Mouse (Mus musculus): ENCODE results near the gene Efnb3. TPM values are rescaled to one million over a fixed set of nuclear protein-coding genes. Genes with fewer than 3 reads are reported as not detected.
A peak's percentile ranks its signal among the peaks of the same experiment; 100 is the strongest.

The Efnb3 gene
- polyA plus RNA-seq, 1 experiment from 2014 or later: 38.6 TPM

DNA sequence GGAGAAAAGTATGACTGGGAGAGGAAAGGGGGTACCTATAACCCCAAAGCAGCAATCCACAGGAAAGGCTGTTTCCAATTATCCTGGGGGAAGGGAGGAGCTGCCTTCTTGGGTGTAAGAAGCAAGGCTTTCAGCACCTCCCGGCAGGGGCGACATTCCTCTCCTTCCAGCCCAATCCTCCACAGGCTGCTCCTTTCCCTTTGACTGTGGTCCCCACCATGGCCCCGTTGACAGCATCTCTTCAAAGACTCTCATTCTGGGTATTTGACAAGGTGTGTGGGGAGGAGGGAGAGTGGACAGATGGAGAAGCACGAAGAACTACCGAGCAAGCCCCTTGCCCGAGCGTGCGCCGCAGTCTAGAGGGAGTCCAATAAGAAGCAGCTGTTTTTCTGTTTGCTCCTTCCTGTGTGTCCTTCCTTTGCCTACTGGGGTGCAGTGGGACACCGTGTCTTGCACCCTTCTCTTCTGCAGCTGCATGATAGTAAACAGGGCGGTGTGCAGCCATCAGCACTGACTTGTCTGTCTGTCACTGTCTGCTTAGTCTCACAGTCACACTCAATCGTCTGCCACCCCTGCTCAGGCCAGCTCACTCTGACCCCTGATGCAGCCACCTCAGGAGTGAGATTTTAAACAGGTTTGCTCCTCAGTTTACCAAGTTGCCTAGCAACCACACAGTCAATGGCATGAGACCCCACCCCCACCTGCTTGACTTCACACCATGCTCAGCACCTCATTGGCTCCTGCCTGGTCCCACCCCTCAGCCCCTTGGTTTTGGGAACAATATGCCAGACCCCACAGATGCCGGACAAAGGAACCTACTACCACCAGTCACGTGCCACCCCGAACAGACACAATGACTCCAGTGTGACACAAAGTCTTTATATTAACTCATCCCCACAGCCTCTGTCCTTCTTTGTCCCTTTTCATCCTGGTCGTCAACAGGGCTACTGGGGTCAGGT is 1.2 kb upstream of the Efnb3 start:
- H3K4me3 ChIP-seq (ENCODE audit: low read depth, low read length): peak overlapping the region; percentile 6; the same call in 1 of the 2 replicates
- peak overlapping the region; percentile 79 for H3K4me2 ChIP-seq (ENCODE audit: low read length)
- H3K9me3 ChIP-seq (replicated peaks; ENCODE audit: control insufficient read depth, low read length): no peaks in the 10 kb centered on the region
- peak overlapping the region; percentile 2; the same call in 1 of the 2 replicates for H3K9ac ChIP-seq (ENCODE audit: low read length)
- peaks cover 35% of the 10 kb centered on the region for H3K4me1 ChIP-seq (ENCODE audit: control insufficient read depth, insufficient read depth, low read length)
- peaks cover 27% of the 10 kb centered on the region for H3K36me3 ChIP-seq (ENCODE audit: control insufficient read depth, insufficient read depth, low read length)
- peak; percentile 53 for ATAC-seq
- no peaks in the 10 kb centered on the region for H3K27me3 ChIP-seq (replicated peaks; ENCODE audit: control insufficient read depth, insufficient read depth, low read length)
- peak overlapping the region; percentile 75 for H3K27ac ChIP-seq (ENCODE audit: low read depth, low read length)
- WGBS: 22% methylated on average over 16 of the region's 16 CpGs
- DNase-seq (ENCODE audit: low spot score): peak; percentile 75

DNA sequence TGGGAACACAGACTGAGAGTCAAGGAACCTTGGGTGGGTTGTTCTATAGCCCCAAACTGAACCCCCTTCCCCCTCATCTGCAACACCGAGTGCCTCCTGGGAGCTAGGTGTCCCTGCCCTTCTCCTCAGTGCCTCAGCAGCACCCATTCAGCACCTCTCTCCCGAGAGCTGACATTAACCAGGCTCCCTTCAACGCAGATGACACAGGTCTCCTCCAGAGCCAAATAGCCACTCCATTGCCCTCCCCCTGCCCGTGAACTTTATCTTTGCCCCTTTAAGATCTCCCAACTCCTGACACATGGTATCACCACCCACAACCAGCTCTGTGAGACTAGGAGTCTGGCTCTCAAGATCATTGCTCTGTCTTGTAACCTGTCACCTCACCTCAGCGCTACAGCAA is 822 bp downstream of the Efnb3 start:
- peaks cover 46% of the 10 kb centered on the region for H3K4me1 ChIP-seq (ENCODE audit: control insufficient read depth, insufficient read depth, low read length)
- 0 out of 2 replicates have a peak overlapping the region, but pooled peaks have one; percentile 83 for H3K27ac ChIP-seq (ENCODE audit: low read depth, low read length)
- ATAC-seq: no peak
- WGBS: 22% methylated on average over 5 of the region's 5 CpGs
- H3K4me2 ChIP-seq (ENCODE audit: low read length): peak overlapping the region; percentile 79
- no peaks in the 10 kb centered on the region for H3K9me3 ChIP-seq (replicated peaks; ENCODE audit: control insufficient read depth, low read length)
- peaks cover 24% of the 10 kb centered on the region for H3K36me3 ChIP-seq (ENCODE audit: control insufficient read depth, insufficient read depth, low read length)
- no peaks in the 10 kb centered on the region for H3K27me3 ChIP-seq (replicated peaks; ENCODE audit: control insufficient read depth, insufficient read depth, low read length)
- no peak for DNase-seq (ENCODE audit: low spot score)
- peak overlapping the region; percentile 93 for H3K9ac ChIP-seq (ENCODE audit: low read length)
- peak overlapping the region; percentile 65 for H3K4me3 ChIP-seq (ENCODE audit: low read depth, low read length)

DNA sequence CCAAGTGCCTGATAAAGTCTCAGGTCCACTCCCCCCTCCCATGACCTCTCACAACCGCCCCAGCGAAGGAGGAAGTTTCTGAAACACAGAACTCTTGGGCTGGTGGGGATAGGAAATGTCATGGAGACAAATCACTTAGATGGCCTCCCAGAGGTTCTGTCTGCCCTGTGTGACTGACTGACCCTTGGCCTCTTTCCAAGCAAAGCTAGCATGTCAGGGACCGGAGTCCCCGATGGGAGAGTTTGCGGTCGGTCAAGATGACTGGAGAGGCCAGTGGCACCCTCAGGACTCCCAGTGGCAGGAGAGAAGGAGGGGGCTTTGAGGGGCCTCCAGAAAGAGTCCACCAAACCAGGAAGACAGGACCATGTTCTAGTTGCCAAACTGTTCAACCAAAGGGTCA is 1.2 kb downstream of the Efnb3 start:
- 71% methylated on average over 6 of the region's 6 CpGs for WGBS
- peaks cover 25% of the 10 kb centered on the region for H3K36me3 ChIP-seq (ENCODE audit: control insufficient read depth, insufficient read depth, low read length)
- 0 out of 2 replicates have a peak overlapping the region, but pooled peaks have one; percentile 83 for H3K27ac ChIP-seq (ENCODE audit: low read depth, low read length)
- H3K4me1 ChIP-seq (ENCODE audit: control insufficient read depth, insufficient read depth, low read length): peaks cover 48% of the 10 kb centered on the region
- H3K9ac ChIP-seq (ENCODE audit: low read length): peak overlapping the region; percentile 93
- no peak for DNase-seq (ENCODE audit: low spot score)
- peak overlapping the region; percentile 79 for H3K4me2 ChIP-seq (ENCODE audit: low read length)
- no peaks in the 10 kb centered on the region for H3K9me3 ChIP-seq (replicated peaks; ENCODE audit: control insufficient read depth, low read length)
- H3K4me3 ChIP-seq (ENCODE audit: low read depth, low read length): peak overlapping the region; percentile 65
- no peaks in the 10 kb centered on the region for H3K27me3 ChIP-seq (replicated peaks; ENCODE audit: control insufficient read depth, insufficient read depth, low read length)
- no peak for ATAC-seq

DNA sequence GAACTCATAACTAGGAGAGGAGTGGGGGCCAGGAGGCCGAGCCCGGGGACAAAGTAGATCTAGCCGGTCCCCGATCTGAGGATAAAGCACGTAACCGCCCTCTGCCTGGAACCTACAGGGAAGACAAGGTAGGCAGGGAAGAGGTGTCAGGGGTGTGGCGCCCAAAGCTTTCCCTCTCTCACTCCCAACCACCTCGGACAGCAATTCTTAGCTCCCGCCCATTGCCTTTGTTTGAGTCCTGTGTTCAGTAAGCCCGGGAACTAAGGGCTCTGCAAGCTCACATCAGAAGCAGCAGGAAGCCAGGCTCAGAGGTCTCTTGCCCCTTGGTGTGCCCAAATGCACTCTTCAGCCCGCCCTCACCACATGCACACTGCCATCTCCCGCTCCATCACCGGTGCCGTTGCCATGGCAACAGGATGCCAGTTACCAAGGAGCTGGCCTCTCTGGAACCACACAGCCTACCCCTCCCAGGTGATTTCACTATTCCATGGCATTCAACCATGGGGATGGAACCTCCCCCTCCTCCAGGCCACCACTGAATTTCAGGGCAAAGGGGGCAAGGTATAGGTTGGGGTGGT is 2.5 kb downstream of the Efnb3 start:
- peaks cover 60% of the 10 kb centered on the region for H3K4me1 ChIP-seq (ENCODE audit: control insufficient read depth, insufficient read depth, low read length)
- no peaks in the 10 kb centered on the region for H3K27me3 ChIP-seq (replicated peaks; ENCODE audit: control insufficient read depth, insufficient read depth, low read length)
- WGBS: 9% methylated on average over 14 of the region's 14 CpGs
- H3K4me2 ChIP-seq (ENCODE audit: low read length): peak overlapping the region; percentile 79
- H3K4me3 ChIP-seq (ENCODE audit: low read depth, low read length): peak overlapping the region; percentile 65
- DNase-seq (ENCODE audit: low spot score): peak; percentile 87
- H3K36me3 ChIP-seq (ENCODE audit: control insufficient read depth, insufficient read depth, low read length): peaks cover 13% of the 10 kb centered on the region
- H3K27ac ChIP-seq (ENCODE audit: low read depth, low read length): peak overlapping the region; percentile 76
- ATAC-seq: no peak
- no peaks in the 10 kb centered on the region for H3K9me3 ChIP-seq (replicated peaks; ENCODE audit: control insufficient read depth, low read length)
- peak overlapping the region; percentile 51 for H3K9ac ChIP-seq (ENCODE audit: low read length)

DNA sequence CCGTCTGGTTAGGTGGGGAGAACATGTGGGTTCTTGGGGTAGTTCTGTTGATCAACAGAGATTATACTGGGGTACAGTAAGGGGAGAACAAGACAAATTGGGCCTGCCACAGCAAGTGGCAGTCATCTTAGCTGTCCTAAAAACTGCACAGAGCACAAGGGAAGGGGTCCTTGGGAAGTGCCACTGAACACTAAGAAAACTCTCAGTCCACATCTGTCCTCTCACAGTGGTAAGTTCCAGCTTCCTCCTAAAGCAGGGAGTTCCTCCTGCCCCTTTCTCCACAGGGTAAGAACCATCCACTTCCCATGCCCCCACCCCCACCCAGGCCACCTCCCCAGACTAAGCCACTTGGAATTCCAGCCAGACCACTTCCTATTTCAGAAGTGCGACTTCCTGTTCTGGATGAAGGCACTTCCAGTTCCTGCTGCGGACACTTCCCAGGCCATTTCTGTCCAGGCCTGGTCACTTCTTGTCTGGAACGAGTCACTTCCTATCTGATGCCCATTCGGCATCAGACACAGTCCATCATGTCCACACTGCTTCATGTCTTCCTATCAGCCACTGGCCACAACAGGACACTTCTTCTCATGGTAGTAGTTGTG is 5.4 kb downstream of the Efnb3 start:
- no peaks in the 10 kb centered on the region for H3K9me3 ChIP-seq (replicated peaks; ENCODE audit: control insufficient read depth, low read length)
- H3K27me3 ChIP-seq (replicated peaks; ENCODE audit: control insufficient read depth, insufficient read depth, low read length): no peaks in the 10 kb centered on the region
- no peak for ATAC-seq
- 90% methylated on average over 5 of the region's 5 CpGs for WGBS
- H3K4me2 ChIP-seq (ENCODE audit: low read length): no peak overlapping the region
- H3K9ac ChIP-seq (ENCODE audit: low read length): no peak overlapping the region
- 0 out of 2 replicates have a peak, but pooled peaks cover 7% of the 10 kb centered on the region for H3K36me3 ChIP-seq (ENCODE audit: control insufficient read depth, insufficient read depth, low read length)
- H3K4me3 ChIP-seq (ENCODE audit: low read depth, low read length): no peak overlapping the region
- peaks cover 48% of the 10 kb centered on the region for H3K4me1 ChIP-seq (ENCODE audit: control insufficient read depth, insufficient read depth, low read length)
- no peak for DNase-seq (ENCODE audit: low spot score)
- no peak overlapping the region for H3K27ac ChIP-seq (ENCODE audit: low read depth, low read length)

DNA sequence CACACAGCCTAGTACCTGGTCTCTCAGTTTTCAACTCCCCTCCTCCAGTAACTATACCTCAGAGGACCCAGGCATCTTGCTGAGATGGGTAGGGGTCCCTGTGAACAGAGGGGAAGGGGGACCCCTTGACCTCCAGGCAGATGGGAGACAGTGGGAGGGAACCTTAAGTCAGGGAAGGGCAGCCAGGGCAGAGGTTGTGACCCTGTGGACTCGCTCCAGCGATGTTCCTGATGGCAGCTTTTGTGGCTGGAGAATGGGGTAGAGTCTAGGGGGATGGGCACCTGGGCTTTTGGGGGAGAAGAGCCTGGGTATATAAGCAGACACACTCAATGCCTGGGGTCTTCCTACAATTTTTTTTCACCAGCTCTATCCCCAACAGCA is 6.7 kb downstream of the Efnb3 start:
- ATAC-seq (peak; percentile 8; the same call in 1 of the 2 replicates), DNase-seq (ENCODE audit: low spot score) (no peak)
- Histone ChIP-seq H3K27ac (ENCODE audit: low read depth, low read length) (peak overlapping the region; percentile 94), H3K36me3 (ENCODE audit: control insufficient read depth, insufficient read depth, low read length) (0 out of 2 replicates have a peak, but pooled peaks cover 7% of the 10 kb centered on the region), H3K4me1 (ENCODE audit: control insufficient read depth, insufficient read depth, low read length) (peaks cover 54% of the 10 kb centered on the region), H3K4me3 (ENCODE audit: low read depth, low read length) (0 out of 2 replicates have a peak overlapping the region, but pooled peaks have one; percentile 1), H3K27me3 (replicated peaks; ENCODE audit: control insufficient read depth, insufficient read depth, low read length) (no peaks in the 10 kb centered on the region), H3K9me3 (replicated peaks; ENCODE audit: control insufficient read depth, low read length) (no peaks in the 10 kb centered on the region), H3K9ac (ENCODE audit: low read length) (peak overlapping the region; percentile 49; the same call in 1 of the 2 replicates), H3K4me2 (ENCODE audit: low read length) (peak overlapping the region; percentile 45)
- WGBS: 5% methylated on average over 2 of the region's 2 CpGs

DNA sequence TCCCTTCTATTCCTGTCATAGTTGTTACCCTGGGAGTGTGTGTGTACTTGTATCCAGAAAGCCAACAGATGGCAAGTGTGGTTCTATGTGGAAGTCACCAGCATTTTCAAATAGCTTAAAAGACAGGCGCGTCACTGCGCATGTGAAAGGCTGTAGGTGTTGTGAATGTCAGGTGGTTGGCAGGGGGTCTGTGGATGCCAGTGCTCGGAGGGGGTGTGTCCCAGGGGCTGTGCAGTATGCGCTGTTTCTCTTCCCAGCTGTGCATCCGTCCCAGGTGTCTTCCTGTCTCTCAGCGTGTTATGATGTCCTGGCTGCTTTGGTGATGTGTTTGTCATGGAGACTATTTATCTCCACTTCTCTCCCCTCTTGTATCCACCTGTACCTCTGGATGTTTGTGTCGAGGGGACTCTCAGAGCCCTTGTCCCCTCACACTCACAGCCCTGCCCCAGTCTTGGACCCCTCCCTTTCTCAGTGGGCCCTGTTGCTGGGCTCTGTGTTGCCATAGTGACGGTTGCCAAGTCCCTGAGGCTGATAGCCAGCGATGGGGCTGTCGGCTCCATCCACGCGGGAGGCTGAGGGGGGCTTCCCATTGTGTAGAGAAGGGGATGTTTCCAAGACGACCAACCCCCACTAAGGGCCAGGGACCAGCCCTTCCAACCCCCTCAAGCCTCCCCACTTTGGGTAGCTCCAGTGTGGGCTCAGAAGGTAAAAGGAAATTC is 7.2 kb downstream of the Efnb3 start:
- H3K27ac ChIP-seq (ENCODE audit: low read depth, low read length): peak overlapping the region; percentile 94
- peak; percentile 88 for ATAC-seq
- H3K4me2 ChIP-seq (ENCODE audit: low read length): peak overlapping the region; percentile 45
- H3K27me3 ChIP-seq (replicated peaks; ENCODE audit: control insufficient read depth, insufficient read depth, low read length): no peaks in the 10 kb centered on the region
- DNase-seq (ENCODE audit: low spot score): peak; percentile 94
- H3K4me3 ChIP-seq (ENCODE audit: low read depth, low read length): 0 out of 2 replicates have a peak overlapping the region, but pooled peaks have one; percentile 1
- peaks cover 52% of the 10 kb centered on the region for H3K4me1 ChIP-seq (ENCODE audit: control insufficient read depth, insufficient read depth, low read length)
- H3K36me3 ChIP-seq (ENCODE audit: control insufficient read depth, insufficient read depth, low read length): 0 out of 2 replicates have a peak, but pooled peaks cover 7% of the 10 kb centered on the region
- H3K9ac ChIP-seq (ENCODE audit: low read length): peak overlapping the region; percentile 49; the same call in 1 of the 2 replicates
- H3K9me3 ChIP-seq (replicated peaks; ENCODE audit: control insufficient read depth, low read length): no peaks in the 10 kb centered on the region
- WGBS: 11% methylated on average over 14 of the region's 14 CpGs

DNA sequence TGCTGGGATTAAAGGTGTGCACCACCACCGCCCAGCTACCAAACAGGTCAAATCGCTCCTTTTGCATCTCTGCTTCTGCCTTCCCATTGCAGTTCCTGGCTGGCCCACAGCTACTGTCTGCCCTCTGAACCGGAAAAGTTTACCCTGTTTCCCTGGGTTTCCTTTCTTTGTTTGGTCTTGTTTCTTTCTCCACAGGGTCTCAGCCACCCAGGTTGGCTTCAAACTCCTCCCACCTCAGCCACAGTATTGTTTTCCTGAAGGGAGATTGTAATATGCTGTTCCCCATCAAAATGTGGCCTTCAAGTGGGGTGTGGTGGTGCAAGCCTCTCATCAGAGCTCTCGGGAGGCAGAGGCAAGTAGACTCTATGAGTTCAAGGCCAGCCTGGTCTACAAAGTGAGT is 8.7 kb downstream of the Efnb3 start:
- H3K9me3 ChIP-seq (replicated peaks; ENCODE audit: control insufficient read depth, low read length): no peaks in the 10 kb centered on the region
- no peak overlapping the region for H3K27ac ChIP-seq (ENCODE audit: low read depth, low read length)
- peaks cover 56% of the 10 kb centered on the region for H3K4me1 ChIP-seq (ENCODE audit: control insufficient read depth, insufficient read depth, low read length)
- H3K36me3 ChIP-seq (ENCODE audit: control insufficient read depth, insufficient read depth, low read length): 0 out of 2 replicates have a peak, but pooled peaks cover 7% of the 10 kb centered on the region
- ATAC-seq (no peak), DNase-seq (ENCODE audit: low spot score) (no peak)
- H3K27me3 ChIP-seq (replicated peaks; ENCODE audit: control insufficient read depth, insufficient read depth, low read length): no peaks in the 10 kb centered on the region
- WGBS: 55% methylated on average over 4 of the region's 4 CpGs
- H3K9ac ChIP-seq (ENCODE audit: low read length): no peak overlapping the region
- no peak overlapping the region for H3K4me3 ChIP-seq (ENCODE audit: low read depth, low read length)
- H3K4me2 ChIP-seq (ENCODE audit: low read length): no peak overlapping the region
